Mouse (Mus musculus): ENCODE results near the gene Sult1c2. TPM values are rescaled to one million over a fixed set of nuclear protein-coding genes. Genes with fewer than 3 reads are reported as not detected.
"Not testable (repeated sequence)": the region's sequence is repeated elsewhere in the genome, so short reads cannot be mapped to it uniquely, and the experiment has no call there.

The Sult1c2 gene
- not detected in 2 replicates for polyA plus RNA-seq (2016; fragmentation: Nextera tagmentation; extraction: Ambion mirVana)

GRCm38 (mm10) chr17:53846206-53846605 is at the start of gene Sult1c2:
Sult1c2 (minus strand) TSS chr17:53846339.
- Histone ChIP-seq H3K4me2 (no peak within 1 kb of the TSS), H3K9ac (no peak within 1 kb of the TSS), H3K27me3 (replicated peaks) (no peaks in the 10 kb centered on the region), H3K27ac (ENCODE audit: poor library complexity, severe bottlenecking) (no peak within 1 kb of the TSS), H3K36me3 (no peaks in the 10 kb centered on the region), H3K9me3 (replicated peaks) (no peaks in the 10 kb centered on the region), H3K4me1 (replicated peaks) (no peaks in the 10 kb centered on the region), H3K4me3 (no peak within 1 kb of the TSS)
- 77% methylated on average over 4 of the region's 4 CpGs for WGBS
- ATAC-seq (ENCODE audit: insufficient number of reproducible peaks, low FRiP score) = no peak

GRCm38 (mm10) chr17:53879006-53879675 is 33.0 kb upstream of the Sult1c2 start:
- peaks cover 16% of the 10 kb centered on the region for H3K9me3 ChIP-seq (replicated peaks)
- ATAC-seq (ENCODE audit: insufficient number of reproducible peaks, low FRiP score); H3K36me3 ChIP-seq; H3K27ac ChIP-seq (ENCODE audit: poor library complexity, severe bottlenecking); H3K4me3 ChIP-seq; H3K27me3 ChIP-seq (replicated peaks); H3K4me1 ChIP-seq (replicated peaks); H3K9ac ChIP-seq; H3K4me2 ChIP-seq: not testable (repeated sequence)
- WGBS = 77% methylated on average over 7 of the region's 7 CpGs

GRCm38 (mm10) chr17:53874433-53874832 is 28.3 kb upstream of the Sult1c2 start:
- Histone ChIP-seq H3K4me1 (replicated peaks) (no peaks in the 10 kb centered on the region), H3K9ac (no peak overlapping the region), H3K27me3 (replicated peaks) (no peaks in the 10 kb centered on the region), H3K9me3 (replicated peaks) (peaks cover 9% of the 10 kb centered on the region), H3K4me3 (no peak overlapping the region), H3K36me3 (no peaks in the 10 kb centered on the region), H3K27ac (ENCODE audit: poor library complexity, severe bottlenecking) (no peak overlapping the region), H3K4me2 (no peak overlapping the region)
- no peak for ATAC-seq (ENCODE audit: insufficient number of reproducible peaks, low FRiP score)
- WGBS = 79% methylated on average over 2 of the region's 2 CpGs

- Histone ChIP-seq H3K4me3 (no peak overlapping the region), H3K9me3 (replicated peaks) (peaks cover 9% of the 10 kb centered on the region), H3K27ac (ENCODE audit: poor library complexity, severe bottlenecking) (no peak overlapping the region), H3K4me1 (replicated peaks) (no peaks in the 10 kb centered on the region), H3K36me3 (no peaks in the 10 kb centered on the region), H3K27me3 (replicated peaks) (no peaks in the 10 kb centered on the region), H3K9ac (no peak overlapping the region), H3K4me2 (no peak overlapping the region)
- ATAC-seq (ENCODE audit: insufficient number of reproducible peaks, low FRiP score) = no peak
- WGBS = 69% methylated on average over 3 of the region's 3 CpGs
Observed at GRCm38 (mm10) chr17:53872192-53872591, 26.1 kb upstream of the Sult1c2 start.

GRCm38 (mm10) chr17:53869931-53870330 is 23.8 kb upstream of the Sult1c2 start:
- Histone ChIP-seq H3K27me3 (replicated peaks) (no peaks in the 10 kb centered on the region), H3K36me3 (no peaks in the 10 kb centered on the region), H3K4me3 (no peak overlapping the region), H3K27ac (ENCODE audit: poor library complexity, severe bottlenecking) (no peak overlapping the region), H3K4me1 (replicated peaks) (no peaks in the 10 kb centered on the region), H3K9ac (no peak overlapping the region), H3K4me2 (no peak overlapping the region), H3K9me3 (replicated peaks) (no peaks in the 10 kb centered on the region; the same call in 1 of the 2 replicates)
- ATAC-seq (ENCODE audit: insufficient number of reproducible peaks, low FRiP score) = no peak

GRCm38 (mm10) chr17:53865260-53865955 is 19.3 kb upstream of the Sult1c2 start:
- H3K9me3 ChIP-seq (replicated peaks) = no peaks in the 10 kb centered on the region
- no peaks in the 10 kb centered on the region for H3K36me3 ChIP-seq
- no peak overlapping the region for H3K4me3 ChIP-seq
- no peak overlapping the region for H3K4me2 ChIP-seq
- ATAC-seq (ENCODE audit: insufficient number of reproducible peaks, low FRiP score) = no peak
- no peak overlapping the region for H3K9ac ChIP-seq
- no peaks in the 10 kb centered on the region for H3K27me3 ChIP-seq (replicated peaks)
- 68% methylated on average over 6 of the region's 6 CpGs for WGBS
- no peaks in the 10 kb centered on the region for H3K4me1 ChIP-seq (replicated peaks)
- no peak overlapping the region for H3K27ac ChIP-seq (ENCODE audit: poor library complexity, severe bottlenecking)

- H3K36me3 ChIP-seq = no peaks in the 10 kb centered on the region
- no peaks in the 10 kb centered on the region for H3K9me3 ChIP-seq (replicated peaks)
- no peak for ATAC-seq (ENCODE audit: insufficient number of reproducible peaks, low FRiP score)
- no peak overlapping the region for H3K9ac ChIP-seq
- H3K27ac ChIP-seq (ENCODE audit: poor library complexity, severe bottlenecking) = no peak overlapping the region
- no peaks in the 10 kb centered on the region for H3K27me3 ChIP-seq (replicated peaks)
- no peak overlapping the region for H3K4me2 ChIP-seq
- H3K4me3 ChIP-seq = no peak overlapping the region
- H3K4me1 ChIP-seq (replicated peaks) = no peaks in the 10 kb centered on the region
Observed at GRCm38 (mm10) chr17:53860548-53860947, 14.4 kb upstream of the Sult1c2 start.

- Histone ChIP-seq H3K36me3 (no peaks in the 10 kb centered on the region), H3K4me3 (no peak overlapping the region), H3K9ac (no peak overlapping the region), H3K4me1 (replicated peaks) (no peaks in the 10 kb centered on the region), H3K4me2 (no peak overlapping the region), H3K9me3 (replicated peaks) (no peaks in the 10 kb centered on the region), H3K27ac (ENCODE audit: poor library complexity, severe bottlenecking) (no peak overlapping the region), H3K27me3 (replicated peaks) (no peaks in the 10 kb centered on the region)
- ATAC-seq (ENCODE audit: insufficient number of reproducible peaks, low FRiP score) = no peak
- 82% methylated on average over 3 of the region's 3 CpGs for WGBS
Observed at GRCm38 (mm10) chr17:53854992-53855391, 8.9 kb upstream of the Sult1c2 start.

GRCm38 (mm10) chr17:53845796-53846195 is 343 bp downstream of the Sult1c2 start:
- Histone ChIP-seq H3K9ac (no peak overlapping the region), H3K27ac (ENCODE audit: poor library complexity, severe bottlenecking) (no peak overlapping the region), H3K36me3 (no peaks in the 10 kb centered on the region), H3K4me2 (no peak overlapping the region), H3K9me3 (replicated peaks) (no peaks in the 10 kb centered on the region), H3K4me1 (replicated peaks) (no peaks in the 10 kb centered on the region), H3K4me3 (no peak overlapping the region), H3K27me3 (replicated peaks) (no peaks in the 10 kb centered on the region)
- ATAC-seq (ENCODE audit: insufficient number of reproducible peaks, low FRiP score) = no peak
- WGBS = 67% methylated on average over 7 of the region's 7 CpGs

- H3K27ac ChIP-seq (ENCODE audit: poor library complexity, severe bottlenecking) = no peak overlapping the region
- H3K9ac ChIP-seq = no peak overlapping the region
- H3K4me2 ChIP-seq = no peak overlapping the region
- H3K4me3 ChIP-seq = no peak overlapping the region
- ATAC-seq (ENCODE audit: insufficient number of reproducible peaks, low FRiP score) = no peak
- 0 out of 2 replicates have a peak, but pooled peaks cover 3% of the 10 kb centered on the region for H3K9me3 ChIP-seq (replicated peaks)
- no peaks in the 10 kb centered on the region for H3K36me3 ChIP-seq
- no peaks in the 10 kb centered on the region for H3K4me1 ChIP-seq (replicated peaks)
- H3K27me3 ChIP-seq (replicated peaks) = no peaks in the 10 kb centered on the region
- WGBS = 46% methylated on average over 3 of the region's 3 CpGs
Observed at GRCm38 (mm10) chr17:53833366-53833765, 12.8 kb downstream of the Sult1c2 start.

GRCm38 (mm10) chr17:53803974-53804373 is 42.2 kb downstream of the Sult1c2 start:
- not testable (repeated sequence) for ATAC-seq (ENCODE audit: insufficient number of reproducible peaks, low FRiP score); H3K4me3 ChIP-seq; H3K27me3 ChIP-seq (replicated peaks); H3K4me2 ChIP-seq; H3K27ac ChIP-seq (ENCODE audit: poor library complexity, severe bottlenecking); H3K4me1 ChIP-seq (replicated peaks); H3K9ac ChIP-seq; H3K36me3 ChIP-seq; H3K9me3 ChIP-seq (replicated peaks)
- 74% methylated on average over 16 of the region's 16 CpGs for WGBS

Measured in heart, embryonic 12.5 days (tissue).